Mouse (Mus musculus): ENCODE data around the gene Dapk2. TPM values are rescaled to one million over a fixed set of nuclear protein-coding genes. Genes with fewer than 3 reads are reported as not detected.

Dapk2 gene
- total and polyA plus RNA-seq, 2 experiments from 2014 or later, result 0.58 to 1.1 TPM

DNA sequence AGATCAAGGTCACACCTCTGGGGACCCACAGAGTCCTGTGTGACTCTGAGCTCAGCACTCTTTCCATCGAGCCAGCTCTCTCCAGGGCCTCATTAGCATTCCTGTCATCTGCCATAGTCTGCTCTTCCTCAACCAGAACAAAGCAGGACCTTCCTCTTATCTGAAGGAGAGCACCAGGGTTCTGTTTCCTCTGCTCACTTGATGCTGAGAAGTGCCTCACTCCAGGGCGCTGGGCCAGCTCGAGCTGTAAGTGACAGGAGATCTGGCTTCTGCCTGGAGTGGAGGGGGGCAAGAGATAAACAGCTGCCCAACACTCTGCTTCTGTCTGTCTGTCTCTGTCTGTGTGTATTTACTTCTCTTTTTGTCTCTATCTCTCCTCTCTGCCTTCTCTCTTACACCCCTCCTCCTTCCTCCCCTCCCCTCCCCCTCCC is 137.0 kb downstream of the Dapk2 start:
- WGBS, result 6% methylated on average over 3 of the region's 3 CpGs
- 0 out of 2 replicates have a peak, but pooled peaks cover 3% of the 10 kb centered on the region for H3K27me3 ChIP-seq (ENCODE audit: insufficient read depth, low read length)
- H3K36me3 ChIP-seq (ENCODE audit: insufficient read depth, low read length), result no peaks in the 10 kb centered on the region
- ATAC-seq (ENCODE audit: low FRiP score), result no peak
- no peaks in the 10 kb centered on the region for H3K4me1 ChIP-seq (ENCODE audit: insufficient read depth, low read length)
- no peaks in the 10 kb centered on the region for H3K9me3 ChIP-seq (ENCODE audit: low read length)
- TF ChIP-seq CTCF (IDR thresholded peaks at IDR 0.05), result no peak
- no peak for DNase-seq (ENCODE audit: low spot score)
- H3K4me3 ChIP-seq (ENCODE audit: low read depth, low read length), result no peak overlapping the region
- H3K4me2 ChIP-seq (ENCODE audit: low read depth, low read length, poor library complexity, severe bottlenecking), result no peak overlapping the region
- H3K9ac ChIP-seq (replicated peaks; ENCODE audit: low read length, poor library complexity, severe bottlenecking), result no peak overlapping the region
- H3K27ac ChIP-seq (ENCODE audit: low read depth, low read length), result no peak overlapping the region

DNA sequence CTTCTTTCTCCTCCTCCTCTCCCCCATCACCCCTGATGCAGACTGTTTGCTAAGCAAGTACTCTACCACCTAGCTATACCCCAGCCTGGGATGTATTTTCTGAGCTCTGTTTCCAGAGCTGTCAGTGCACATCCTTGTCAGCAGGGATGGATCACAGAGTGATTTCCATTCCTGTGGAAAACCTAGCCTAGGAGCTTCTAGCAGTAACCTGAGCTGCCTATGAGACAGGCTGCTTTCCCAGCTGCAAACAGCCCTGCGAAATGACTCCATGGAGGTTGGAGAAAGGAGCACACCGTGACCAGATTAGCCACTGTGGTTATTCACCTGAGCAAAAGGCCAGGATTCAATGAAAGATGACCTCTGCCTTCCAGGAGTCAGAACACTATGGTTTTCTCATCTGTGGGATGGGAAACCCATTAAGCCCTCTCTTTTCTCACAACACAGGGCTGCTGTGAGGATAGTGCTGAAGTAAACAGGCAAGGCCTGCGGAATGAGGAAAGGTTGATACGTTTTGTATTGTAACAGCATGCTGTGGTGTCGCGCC is 137.6 kb downstream of the Dapk2 start:
- no peak overlapping the region for H3K4me2 ChIP-seq (ENCODE audit: low read depth, low read length, poor library complexity, severe bottlenecking)
- H3K9me3 ChIP-seq (ENCODE audit: low read length), result no peaks in the 10 kb centered on the region
- WGBS, result 74% methylated on average over 6 of the region's 6 CpGs
- no peak overlapping the region for H3K9ac ChIP-seq (replicated peaks; ENCODE audit: low read length, poor library complexity, severe bottlenecking)
- H3K36me3 ChIP-seq (ENCODE audit: insufficient read depth, low read length), result no peaks in the 10 kb centered on the region
- no peak for ATAC-seq (ENCODE audit: low FRiP score)
- TF ChIP-seq CTCF (IDR thresholded peaks at IDR 0.05), result no peak
- H3K4me1 ChIP-seq (ENCODE audit: insufficient read depth, low read length), result no peaks in the 10 kb centered on the region
- H3K4me3 ChIP-seq (ENCODE audit: low read depth, low read length), result no peak overlapping the region
- H3K27me3 ChIP-seq (ENCODE audit: insufficient read depth, low read length), result 0 out of 2 replicates have a peak, but pooled peaks cover 3% of the 10 kb centered on the region
- DNase-seq (ENCODE audit: low spot score), result no peak
- no peak overlapping the region for H3K27ac ChIP-seq (ENCODE audit: low read depth, low read length)

- Histone ChIP-seq H3K4me2 (ENCODE audit: low read depth, low read length, poor library complexity, severe bottlenecking) (no peak overlapping the region), H3K4me3 (ENCODE audit: low read depth, low read length) (no peak overlapping the region), H3K9ac (replicated peaks; ENCODE audit: low read length, poor library complexity, severe bottlenecking) (no peak overlapping the region), H3K27me3 (ENCODE audit: insufficient read depth, low read length) (no peaks in the 10 kb centered on the region), H3K27ac (ENCODE audit: low read depth, low read length) (no peak overlapping the region), H3K4me1 (ENCODE audit: insufficient read depth, low read length) (no peaks in the 10 kb centered on the region), H3K9me3 (ENCODE audit: low read length) (no peaks in the 10 kb centered on the region), H3K36me3 (ENCODE audit: insufficient read depth, low read length) (no peaks in the 10 kb centered on the region)
- DNase-seq (ENCODE audit: low spot score) (no peak), ATAC-seq (ENCODE audit: low FRiP score) (no peak)
- WGBS, result 88% methylated on average over 4 of the region's 4 CpGs
- no peak for TF ChIP-seq CTCF (IDR thresholded peaks at IDR 0.05)
Measured at GRCm38 (mm10) chr9:66298783-66299182, 140.8 kb downstream of the Dapk2 start.

GRCm38 (mm10) chr9:66300448-66301027 is 142.5 kb downstream of the Dapk2 start:
- no peak for DNase-seq (ENCODE audit: low spot score)
- H3K27me3 ChIP-seq (ENCODE audit: insufficient read depth, low read length), result no peaks in the 10 kb centered on the region
- no peaks in the 10 kb centered on the region for H3K36me3 ChIP-seq (ENCODE audit: insufficient read depth, low read length)
- H3K9ac ChIP-seq (replicated peaks; ENCODE audit: low read length, poor library complexity, severe bottlenecking), result no peak overlapping the region
- TF ChIP-seq CTCF (IDR thresholded peaks at IDR 0.05), result no peak
- no peak overlapping the region for H3K27ac ChIP-seq (ENCODE audit: low read depth, low read length)
- no peak overlapping the region for H3K4me3 ChIP-seq (ENCODE audit: low read depth, low read length)
- peaks cover 3% of the 10 kb centered on the region; the same call in 1 of the 2 replicates for H3K4me1 ChIP-seq (ENCODE audit: insufficient read depth, low read length)
- 79% methylated on average over 2 of the region's 2 CpGs for WGBS
- H3K9me3 ChIP-seq (ENCODE audit: low read length), result no peaks in the 10 kb centered on the region
- ATAC-seq (ENCODE audit: low FRiP score), result no peak
- no peak overlapping the region for H3K4me2 ChIP-seq (ENCODE audit: low read depth, low read length, poor library complexity, severe bottlenecking)

- ATAC-seq (ENCODE audit: low FRiP score) (no peak), DNase-seq (ENCODE audit: low spot score) (no peak)
- H3K4me1 ChIP-seq (ENCODE audit: insufficient read depth, low read length), result peaks cover 8% of the 10 kb centered on the region; the same call in 1 of the 2 replicates
- H3K27ac ChIP-seq (ENCODE audit: low read depth, low read length), result peak overlapping the region; percentile 68; the same call in 1 of the 2 replicates
- no peaks in the 10 kb centered on the region for H3K27me3 ChIP-seq (ENCODE audit: insufficient read depth, low read length)
- H3K9ac ChIP-seq (replicated peaks; ENCODE audit: low read length, poor library complexity, severe bottlenecking), result no peak overlapping the region
- WGBS, result 89% methylated on average over 3 of the region's 3 CpGs
- H3K4me2 ChIP-seq (ENCODE audit: low read depth, low read length, poor library complexity, severe bottlenecking), result 0 out of 2 replicates have a peak overlapping the region, but pooled peaks have one; percentile 50
- TF ChIP-seq CTCF (IDR thresholded peaks at IDR 0.05), result no peak
- no peaks in the 10 kb centered on the region for H3K36me3 ChIP-seq (ENCODE audit: insufficient read depth, low read length)
- H3K4me3 ChIP-seq (ENCODE audit: low read depth, low read length), result no peak overlapping the region
- H3K9me3 ChIP-seq (ENCODE audit: low read length), result no peaks in the 10 kb centered on the region
Measured at GRCm38 (mm10) chr9:66304320-66305090, 146.5 kb downstream of the Dapk2 start.

Data from midbrain, postnatal 0 days (tissue).